Mouse (Mus musculus) CH12.LX (cell line): ENCODE measurements around the gene Cdyl.

Experiments used
- BHLHE40 ChIP-seq: IDR thresholded peaks from 2 replicates; pipeline ENCODE4 v1.6.1; 2011; ENCODE audit warnings: mild to moderate bottlenecking, low read depth, low read length, improper control_type of control experiment
- CHD2 ChIP-seq: IDR thresholded peaks from 2 replicates; pipeline ENCODE4 v1.6.1; 2011; ENCODE audit warnings: low read length, improper control_type of control experiment
- CTCF ChIP-seq, 2 experiments: IDR thresholded peaks in 1 of 2; conservative IDR thresholded peaks in 1 of 2; 2 replicates each; pipeline ENCODE4 v1.5.1; 2011 to 2012; ENCODE audit warnings: low read depth in 2 of 2, low read length in 2 of 2, improper control_type of control experiment in 1 of 2, inconsistent platforms in 1 of 2, mild to moderate bottlenecking in 1 of 2, moderate library complexity in 1 of 2
- EP300 ChIP-seq: IDR thresholded peaks from 2 replicates; pipeline ENCODE4 v1.6.1; 2011; ENCODE audit warnings: low read length, improper control_type of control experiment
- JUND ChIP-seq: conservative IDR thresholded peaks from 2 replicates; pipeline ENCODE4 v1.6.1; 2011; ENCODE audit warnings: low read depth, low read length, improper control_type of control experiment
- POLR2A ChIP-seq: IDR thresholded peaks from 2 replicates; pipeline ENCODE4 v1.6.1; 2011; ENCODE audit warnings: low read depth, mild to moderate bottlenecking, improper control_type of control experiment, low read length
- UBTF ChIP-seq: IDR thresholded peaks from 2 replicates; pipeline ENCODE4 v1.6.1; 2012; ENCODE audit warnings: low read depth, mild to moderate bottlenecking, inconsistent platforms, low read length, improper control_type of control experiment, moderate library complexity
- USF1 ChIP-seq: IDR thresholded peaks from 2 replicates; pipeline ENCODE4 v1.6.1; 2014; ENCODE audit warnings: low read depth, mild to moderate bottlenecking, inconsistent platforms, low read length, improper control_type of control experiment
- USF2 ChIP-seq: conservative IDR thresholded peaks from 2 replicates; pipeline ENCODE4 v1.6.1; 2011; ENCODE audit warnings: low read depth, low read length, improper control_type of control experiment

DNA sequence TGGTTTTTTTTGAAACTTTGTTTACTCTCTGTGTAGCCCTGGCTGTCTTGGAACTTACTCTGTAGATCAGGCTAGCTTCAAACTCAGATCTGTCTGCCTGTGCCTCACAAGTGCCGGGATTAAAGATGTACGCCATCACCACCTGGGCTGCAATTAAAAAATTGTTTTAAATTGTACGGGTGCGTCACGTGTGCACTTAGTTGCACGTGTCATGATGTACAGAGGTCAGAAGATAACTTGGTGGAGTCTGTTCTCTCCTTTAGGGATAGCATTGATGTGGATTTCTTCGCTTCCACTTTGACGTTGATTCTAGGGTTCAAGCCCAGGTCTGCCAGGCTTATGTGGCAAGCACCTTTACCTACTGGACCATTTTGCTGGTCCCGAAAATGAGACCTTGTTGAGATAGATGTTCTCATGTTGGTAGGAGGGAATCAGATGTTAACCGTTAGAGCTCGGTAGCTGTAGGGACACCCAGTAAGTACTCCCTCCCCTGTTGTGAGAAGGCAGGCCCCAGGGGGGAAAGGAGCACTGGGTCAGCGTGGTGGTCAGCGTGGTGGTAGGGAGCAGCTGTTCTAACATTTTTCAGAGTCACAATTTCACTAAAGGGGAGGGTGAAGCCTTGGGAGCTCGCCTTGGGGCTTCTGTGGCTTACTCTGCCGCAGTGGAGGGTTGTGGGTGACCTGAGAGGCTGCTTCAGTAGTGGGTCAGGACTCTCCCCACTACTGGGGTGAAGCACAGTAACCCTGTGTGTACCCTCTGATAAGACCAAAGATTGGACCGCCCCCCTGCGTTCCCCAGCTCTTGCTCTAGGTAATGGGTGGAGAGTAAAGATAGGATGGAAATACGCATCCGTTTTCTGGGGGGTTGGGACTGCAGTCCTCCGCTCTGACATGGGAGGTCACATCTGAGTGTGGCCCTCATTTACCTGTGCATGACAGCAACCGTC, 97.0 kb downstream of the Cdyl start:
- TF ChIP-seq POLR2A (no peak), EP300 (no peak), USF2 (no peak), USF1 (no peak), JUND (no peak), CHD2 (no peak), UBTF (no peak), CTCF (conservative IDR thresholded peaks at IDR 0.05 in 1 of 2, IDR thresholded peaks at IDR 0.05 in 1 of 2; ENCODE audit: low read depth in 2 of 2, low read length in 2 of 2) (no peak), BHLHE40 (no peak)
